Mouse (Mus musculus) kidney, adult 2 months (tissue): ENCODE results near the gene B4gat1.

ENCODE experiments used
- CTCF ChIP-seq: fragments of 200-500 bp; conservative IDR thresholded peaks from 2 replicates; pipeline ENCODE4 v1.5.1; 2011; ENCODE audit warnings: low read depth, mild to moderate bottlenecking, control low read depth, low read length, moderate library complexity, mixed read lengths; ENCODE audit not compliant: insufficient read depth, insufficient read length
- POLR2A ChIP-seq: fragments of 200-500 bp; IDR thresholded peaks from one replicate; pipeline ENCODE4 v1.6.1; 2011; ENCODE audit warnings: low read depth, low read length, control low read depth

GRCm38 (mm10) chr19:5067867-5068569 lies 29.4 kb downstream of the B4gat1 start, which contains the start of gene Cd248:
- TF ChIP-seq CTCF = no peak
- TF ChIP-seq POLR2A = no peak
